Mouse (Mus musculus) intestine, postnatal 0 days (tissue): ENCODE measurements at regions not wholly inside any gene's neighbourhood (a gene's known extent, or its start where the extent isn't known, plus 50 kb on each side); places are given as distances from the start of the nearest gene placed in this dataset.

Experiments used
- ATAC-seq: fragments of 200-750 bp; cut with Nextera tagmentation; 2 replicates; pipeline ENCODE4 v1.8.0; 2017; ENCODE audit warnings: mild to moderate bottlenecking, moderate TSS enrichment, moderate library complexity
- H3K27ac ChIP-seq: fragments of 300-500 bp; sonication (generic); 2 replicates; pipeline ENCODE4 v1.5.1; 2014; ENCODE audit warnings: mild to moderate bottlenecking, low read depth, low read length, moderate library complexity
- H3K27me3 ChIP-seq: fragments of 300-500 bp; sonication (generic); replicated peaks from 2 replicates; pipeline ENCODE4 v1.6.1; 2014; ENCODE audit warnings: low read length, mixed read lengths; ENCODE audit not compliant: control insufficient read depth, insufficient read depth
- H3K36me3 ChIP-seq: fragments of 300-500 bp; sonication (generic); 2 replicates; pipeline ENCODE4 v1.6.1; 2014; ENCODE audit warnings: mild to moderate bottlenecking, moderate library complexity; ENCODE audit not compliant: control insufficient read depth, insufficient read depth
- H3K4me1 ChIP-seq: fragments of 300-500 bp; sonication (generic); replicated peaks from 2 replicates; pipeline ENCODE4 v1.6.1; 2014; ENCODE audit warnings: antibody characterized with exemption, low read length, mixed read lengths; ENCODE audit not compliant: control insufficient read depth, insufficient read depth
- H3K4me2 ChIP-seq: fragments of 300-500 bp; sonication (generic); replicated peaks from 2 replicates; pipeline ENCODE4 v1.6.1; 2014; ENCODE audit warnings: low read depth, mild to moderate bottlenecking, moderate library complexity
- H3K4me3 ChIP-seq: fragments of 300-500 bp; sonication (generic); 2 replicates; pipeline ENCODE4 v1.5.1; 2014; ENCODE audit warnings: low read depth, low read length
- H3K9ac ChIP-seq: fragments of 300-500 bp; sonication (generic); 2 replicates; pipeline ENCODE4 v1.6.1; 2014; ENCODE audit warnings: mild to moderate bottlenecking, low read depth, low read length
- H3K9me3 ChIP-seq: fragments of 300-500 bp; sonication (generic); 2 replicates; pipeline ENCODE4 v1.6.1; 2016; ENCODE audit warnings: mixed run types; ENCODE audit not compliant: control insufficient read depth
- CTCF ChIP-seq: sonication (generic); IDR thresholded peaks from 2 replicates; pipeline ENCODE4 v1.5.1; 2016; ENCODE audit warnings: low read depth, mild to moderate bottlenecking, control low read depth, antibody characterized with exemption, moderate library complexity
- WGBS: fragments of 180-500 bp; shearing (Covaris S2); extraction: QIAGEN DNeasy Blood & Tissue Kit; methylation state at CpG from one replicate; pipeline ENCODE4 v1.1.7; 2014; 5-methylcytosine and 5-hydroxymethylcytosine counted together

GRCm38 (mm10) chr8:127745221-127745620 lies 613.2 kb upstream of the Nrp1 start:
- no peak for TF ChIP-seq CTCF
- 82% methylated on average over 4 of the region's 4 CpGs for WGBS

GRCm38 (mm10) chr8:127746456-127746855 lies 611.9 kb upstream of the Nrp1 start:
- H3K4me3 ChIP-seq = no peak overlapping the region
- H3K27me3 ChIP-seq = no peaks in the 10 kb centered on the region
- no peak overlapping the region for H3K9ac ChIP-seq
- H3K4me1 ChIP-seq = no peaks in the 10 kb centered on the region
- no peaks in the 10 kb centered on the region for H3K36me3 ChIP-seq
- no peaks in the 10 kb centered on the region for H3K9me3 ChIP-seq
- 79% methylated on average over 8 of the region's 8 CpGs for WGBS
- H3K4me2 ChIP-seq = no peak overlapping the region
- ATAC-seq = no peak
- H3K27ac ChIP-seq = no peak overlapping the region
- no peak for TF ChIP-seq CTCF

More at GRCm38 (mm10) chr8:127745221-127745620, 613.2 kb upstream of the Nrp1 start:
- no peak overlapping the region for H3K27ac ChIP-seq
- no peak for ATAC-seq
- no peaks in the 10 kb centered on the region for H3K27me3 ChIP-seq
- no peak overlapping the region for H3K9ac ChIP-seq
- H3K4me3 ChIP-seq = no peak overlapping the region
- no peaks in the 10 kb centered on the region for H3K36me3 ChIP-seq
- no peaks in the 10 kb centered on the region for H3K9me3 ChIP-seq
- no peaks in the 10 kb centered on the region for H3K4me1 ChIP-seq
- no peak overlapping the region for H3K4me2 ChIP-seq

DNA sequence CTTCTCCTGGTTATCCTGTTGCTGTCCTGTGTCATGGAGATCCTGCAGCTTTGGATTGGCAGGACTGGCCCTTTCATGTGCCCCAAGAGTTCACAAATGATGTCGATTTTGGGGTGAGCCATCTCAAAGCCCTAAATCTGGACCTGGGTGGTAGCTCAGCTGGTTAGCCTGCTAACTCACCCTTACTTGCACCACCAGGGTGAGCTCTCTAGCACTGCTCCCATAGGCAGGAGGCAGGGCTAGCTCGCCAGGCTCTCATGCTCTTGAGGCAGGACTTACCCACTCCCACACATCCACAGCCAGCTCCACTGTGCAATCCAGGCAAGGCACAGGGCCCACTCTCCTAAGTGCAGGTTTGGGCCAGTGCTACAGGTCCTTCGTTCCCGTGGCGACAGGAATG lies 605.5 kb upstream of the Nrp1 start:
- no peak overlapping the region for H3K4me3 ChIP-seq
- WGBS = 84% methylated on average over 5 of the region's 5 CpGs
- ATAC-seq = no peak
- no peaks in the 10 kb centered on the region for H3K4me1 ChIP-seq
- no peaks in the 10 kb centered on the region for H3K27me3 ChIP-seq
- H3K36me3 ChIP-seq = no peaks in the 10 kb centered on the region
- H3K9me3 ChIP-seq = no peaks in the 10 kb centered on the region
- 0 out of 2 replicates have a peak, but pooled peaks have one; percentile 19 for TF ChIP-seq CTCF
- no peak overlapping the region for H3K9ac ChIP-seq
- H3K27ac ChIP-seq = no peak overlapping the region
- no peak overlapping the region for H3K4me2 ChIP-seq

- no peak overlapping the region for H3K4me3 ChIP-seq
- no peak for TF ChIP-seq CTCF
- no peak overlapping the region for H3K27ac ChIP-seq
- no peaks in the 10 kb centered on the region for H3K27me3 ChIP-seq
- no peak overlapping the region for H3K9ac ChIP-seq
- no peak for ATAC-seq
- H3K36me3 ChIP-seq = no peaks in the 10 kb centered on the region
- 79% methylated on average over 5 of the region's 5 CpGs for WGBS
- H3K9me3 ChIP-seq = no peaks in the 10 kb centered on the region
- no peaks in the 10 kb centered on the region for H3K4me1 ChIP-seq
- H3K4me2 ChIP-seq = no peak overlapping the region
Observed at GRCm38 (mm10) chr8:127753793-127754565, 604.4 kb upstream of the Nrp1 start.

DNA sequence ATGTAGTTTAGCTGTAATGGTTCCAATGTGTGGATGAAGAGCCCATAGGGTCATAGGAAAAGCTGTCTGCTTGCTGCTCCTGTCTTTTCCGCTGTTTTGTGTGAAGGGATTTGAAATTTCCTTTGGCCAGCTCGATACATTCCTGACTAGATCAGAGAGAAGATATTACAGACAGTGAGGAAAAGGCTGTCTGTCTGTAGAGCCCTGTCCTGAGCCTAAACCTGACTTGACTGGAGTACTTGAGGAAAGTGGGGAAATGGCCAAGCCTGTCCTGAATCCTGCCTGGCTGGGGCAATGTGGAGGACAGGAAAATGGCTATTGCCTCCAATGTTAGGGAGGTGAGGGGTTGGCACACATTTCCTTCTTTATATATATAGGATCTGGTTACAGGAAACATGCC lies 601.0 kb upstream of the Nrp1 start:
- Histone ChIP-seq H3K36me3 (no peaks in the 10 kb centered on the region), H3K4me1 (no peaks in the 10 kb centered on the region), H3K9ac (no peak overlapping the region), H3K27ac (no peak overlapping the region), H3K4me3 (no peak overlapping the region), H3K9me3 (no peaks in the 10 kb centered on the region), H3K4me2 (no peak overlapping the region), H3K27me3 (no peaks in the 10 kb centered on the region)
- ATAC-seq = no peak
- TF ChIP-seq CTCF = no peak
- 74% methylated on average over 2 of the region's 2 CpGs for WGBS

DNA sequence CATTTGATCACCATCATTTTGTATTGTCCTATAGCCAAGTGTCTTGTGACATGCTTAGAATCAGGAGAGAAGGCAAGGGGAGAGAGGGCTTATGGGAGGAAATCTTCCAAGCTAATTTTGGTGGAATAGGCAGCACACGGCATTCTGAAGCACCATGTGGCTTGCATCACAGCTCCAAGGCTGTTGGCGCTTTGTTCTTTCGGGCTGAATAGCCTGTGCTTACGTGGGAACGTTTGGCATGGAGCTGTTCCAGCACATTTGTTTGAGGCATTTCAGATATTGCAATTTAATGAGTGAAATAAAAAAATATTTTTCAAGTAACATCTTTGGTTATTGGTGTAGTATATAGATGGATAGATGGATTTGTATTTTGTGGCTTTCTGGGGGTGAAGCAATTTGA lies 598.5 kb upstream of the Nrp1 start:
- TF ChIP-seq CTCF = no peak
- no peak overlapping the region for H3K27ac ChIP-seq
- H3K4me2 ChIP-seq = no peak overlapping the region
- ATAC-seq = no peak
- no peak overlapping the region for H3K4me3 ChIP-seq
- H3K36me3 ChIP-seq = no peaks in the 10 kb centered on the region
- H3K9me3 ChIP-seq = no peaks in the 10 kb centered on the region
- no peaks in the 10 kb centered on the region for H3K27me3 ChIP-seq
- no peaks in the 10 kb centered on the region for H3K4me1 ChIP-seq
- 84% methylated on average over 5 of the region's 5 CpGs for WGBS
- no peak overlapping the region for H3K9ac ChIP-seq
